Mouse (Mus musculus) small intestine, adult 2 months (tissue): ENCODE data around the gene Qrich1. TPM values are rescaled to one million over a fixed set of nuclear protein-coding genes. Genes with fewer than 3 reads are reported as not detected.

Source experiments
- H3K27ac ChIP-seq: fragments of 200-500 bp; 2 replicates; pipeline ENCODE4 v1.5.1; 2012; ENCODE audit warnings: low read depth, low read length, control low read depth, inconsistent platforms; ENCODE audit not compliant: insufficient read depth
- H3K27me3 ChIP-seq: fragments of 200-500 bp; 2 replicates; pipeline ENCODE4 v1.6.1; 2012; ENCODE audit warnings: mild to moderate bottlenecking, moderate library complexity, low read length, inconsistent platforms; ENCODE audit not compliant: control insufficient read depth, insufficient read depth
- H3K36me3 ChIP-seq: fragments of 200-500 bp; 2 replicates; pipeline ENCODE4 v1.6.1; 2012; ENCODE audit warnings: mild to moderate bottlenecking, low read length, control low read depth, inconsistent platforms; ENCODE audit not compliant: control insufficient read depth, insufficient read depth
- H3K4me1 ChIP-seq: fragments of 200-500 bp; 2 replicates; pipeline ENCODE4 v1.6.1; 2012; ENCODE audit warnings: low read length, inconsistent platforms, mixed read lengths; ENCODE audit not compliant: control insufficient read depth, insufficient read depth, insufficient read length
- H3K4me3 ChIP-seq: fragments of 200-500 bp; 2 replicates; pipeline ENCODE4 v1.5.1; 2012; ENCODE audit warnings: low read depth, mild to moderate bottlenecking, control low read depth, inconsistent platforms, low read length, moderate library complexity
- CTCF ChIP-seq: fragments of 200-500 bp; IDR thresholded peaks from 2 replicates; pipeline ENCODE4 v1.5.1; 2012; ENCODE audit warnings: low read depth, mild to moderate bottlenecking, control low read depth, inconsistent platforms, low read length, moderate library complexity, mixed read lengths; ENCODE audit not compliant: insufficient replicate concordance, insufficient read length; ENCODE audit errors: extremely low read depth
- POLR2A ChIP-seq: fragments of 200-500 bp; IDR thresholded peaks from 2 replicates; pipeline ENCODE4 v1.6.1; 2012; ENCODE audit warnings: low read depth, mild to moderate bottlenecking, control low read depth, inconsistent platforms, low read length, moderate library complexity
- WGBS: fragments of 180-500 bp; shearing (Covaris S2); methylation state at CpG from one replicate; pipeline ENCODE4 v1.1.7; 2018; 5-methylcytosine and 5-hydroxymethylcytosine counted together
- polyA plus RNA-seq: library from polyadenylated mRNA; depleted of rRNA; stranded (reverse); fragments of >200 nt; gene quantifications from 2 replicates; pipeline ENCODE4 v1.2.3, GENCODE M21; 2012; rRNA removed

Qrich1 gene
- polyA plus RNA-seq: 38.4 and 76.2 TPM in 2 replicates

GRCm38 (mm10) chr9:108516380-108517251 is at the start of gene Qrich1:
Qrich1 (plus strand) TSS chr9:108516806.
- 1% methylated on average over 55 of the region's 55 CpGs for WGBS
- TF ChIP-seq POLR2A: peak; percentile 91
- TF ChIP-seq CTCF: 0 out of 2 replicates have a peak, but pooled peaks have one; percentile 5
- Histone ChIP-seq H3K4me3 (peak within 1 kb of the TSS; percentile 99), H3K27ac (peak within 1 kb of the TSS; percentile 85), H3K4me1 (peaks cover 12% of the 10 kb centered on the region; the same call in 1 of the 2 replicates), H3K27me3 (no peaks in the 10 kb centered on the region), H3K36me3 (peaks cover 36% of the 10 kb centered on the region)

DNA sequence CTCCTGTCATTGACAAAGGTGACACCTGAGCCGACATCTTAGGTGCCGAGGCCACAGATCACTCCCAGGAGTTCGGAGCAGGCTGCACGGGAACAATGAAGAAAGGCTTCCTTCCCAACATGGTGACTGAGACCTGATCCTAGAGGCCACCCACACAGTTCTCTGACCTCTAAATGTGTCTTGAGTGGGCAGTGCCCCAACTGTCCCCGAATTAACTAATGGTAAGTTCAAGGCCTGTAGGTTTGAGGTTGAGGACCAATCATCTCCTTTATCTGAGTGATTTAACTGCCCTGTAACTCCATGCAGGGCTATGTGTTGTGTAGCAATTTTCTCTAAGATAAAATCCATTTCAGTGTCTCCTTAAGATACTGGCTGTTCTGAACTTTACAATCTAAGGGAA is 47.2 kb upstream of the Qrich1 start:
- WGBS: 67% methylated on average over 5 of the region's 5 CpGs
- no peak overlapping the region for H3K27ac ChIP-seq

GRCm38 (mm10) chr9:108469845-108470244 is 46.8 kb upstream of the Qrich1 start:
- Histone ChIP-seq H3K27ac (no peak overlapping the region), H3K4me1 (no peaks in the 10 kb centered on the region), H3K27me3 (no peaks in the 10 kb centered on the region), H3K4me3 (no peak overlapping the region), H3K36me3 (peaks cover 6% of the 10 kb centered on the region)
- 37% methylated on average over 4 of the region's 4 CpGs for WGBS
- TF ChIP-seq CTCF: no peak

More for the DNA sequence above, 47.2 kb upstream of the Qrich1 start:
- Histone ChIP-seq H3K4me1 (no peaks in the 10 kb centered on the region), H3K4me3 (no peak overlapping the region), H3K36me3 (peaks cover 9% of the 10 kb centered on the region), H3K27me3 (no peaks in the 10 kb centered on the region)
- no peak for TF ChIP-seq POLR2A
- TF ChIP-seq CTCF: no peak

GRCm38 (mm10) chr9:108474528-108474927 is 42.1 kb upstream of the Qrich1 start:
- 76% methylated on average over 1 of the region's 1 CpGs for WGBS
- H3K36me3 ChIP-seq: no peaks in the 10 kb centered on the region
- peaks cover 2% of the 10 kb centered on the region; the same call in 1 of the 2 replicates for H3K4me1 ChIP-seq
- no peak overlapping the region for H3K4me3 ChIP-seq
- no peaks in the 10 kb centered on the region for H3K27me3 ChIP-seq
- H3K27ac ChIP-seq: no peak overlapping the region
- no peak for TF ChIP-seq CTCF
- no peak for TF ChIP-seq POLR2A

- H3K4me1 ChIP-seq: peaks cover 2% of the 10 kb centered on the region
- no peaks in the 10 kb centered on the region for H3K36me3 ChIP-seq
- TF ChIP-seq CTCF (no peak), POLR2A (no peak)
- peak overlapping the region; percentile 12; the same call in 1 of the 2 replicates for H3K27ac ChIP-seq
- H3K27me3 ChIP-seq: no peaks in the 10 kb centered on the region
- under 1% methylated on average over 20 of the region's 20 CpGs for WGBS
- H3K4me3 ChIP-seq: peak overlapping the region; percentile 60
Measured at GRCm38 (mm10) chr9:108478638-108479156, 37.9 kb upstream of the Qrich1 start.

GRCm38 (mm10) chr9:108479241-108479640 is 37.4 kb upstream of the Qrich1 start:
- Histone ChIP-seq H3K4me1 (peaks cover 2% of the 10 kb centered on the region), H3K36me3 (no peaks in the 10 kb centered on the region), H3K27me3 (no peaks in the 10 kb centered on the region), H3K4me3 (peak overlapping the region; percentile 60; the same call in 1 of the 2 replicates), H3K27ac (no peak overlapping the region)
- TF ChIP-seq POLR2A: no peak
- no peak for TF ChIP-seq CTCF
- 17% methylated on average over 11 of the region's 11 CpGs for WGBS

DNA sequence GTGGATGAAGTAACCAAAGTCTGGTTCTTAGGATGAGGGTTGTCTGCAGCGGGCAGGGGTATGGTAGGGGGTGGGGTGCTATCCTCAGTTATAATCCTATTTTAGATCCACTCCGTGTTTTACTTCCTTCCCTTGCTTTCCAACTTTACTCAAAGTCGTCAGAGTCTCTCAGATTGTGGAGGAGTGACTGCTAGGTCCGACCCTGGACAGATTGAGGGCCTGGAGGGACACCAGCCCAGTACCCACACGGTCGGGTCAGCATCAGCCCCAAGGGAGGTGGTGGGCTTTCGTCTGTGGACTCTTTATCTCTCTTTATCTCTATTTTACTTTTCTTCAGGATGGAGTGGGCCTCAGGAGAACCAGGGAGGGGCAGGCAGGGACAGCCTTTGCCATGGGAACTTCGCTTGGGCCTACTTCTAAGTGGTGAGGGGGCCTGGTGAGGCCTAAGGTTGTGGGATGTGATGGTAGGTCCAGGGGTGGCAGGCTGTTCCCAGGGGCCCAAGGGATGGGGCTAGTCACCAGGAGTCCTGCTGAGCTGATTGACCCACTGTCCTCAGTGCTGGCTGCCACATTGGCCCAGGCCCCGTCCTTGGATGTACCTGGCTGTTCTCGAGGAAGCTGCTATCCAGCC is 36.8 kb upstream of the Qrich1 start, which contains the start of gene Lamb2:
TSS of gene Lamb2 (plus strand) at position 16 of the 631 bp plus-strand sequence.
- WGBS: 20% methylated on average over 10 of the region's 10 CpGs
- TF ChIP-seq CTCF (no peak), POLR2A (no peak; the same call in 1 of the 2 replicates)

More for the DNA sequence above, 36.8 kb upstream of the Qrich1 start, which contains the start of gene Lamb2:
- H3K4me3 ChIP-seq: peak within 1 kb of the TSS; percentile 60
- H3K27ac ChIP-seq: peak within 1 kb of the TSS; percentile 12; the same call in 1 of the 2 replicates
- H3K4me1 ChIP-seq: peaks cover 2% of the 10 kb centered on the region
- no peaks in the 10 kb centered on the region for H3K27me3 ChIP-seq
- H3K36me3 ChIP-seq: no peaks in the 10 kb centered on the region
